Mouse (Mus musculus) adrenal gland, postnatal 10 days (tissue): Measurements from ENCODE around the gene Tmem132c. TPM values are rescaled to one million over a fixed set of nuclear protein-coding genes. Genes with fewer than 3 reads are reported as not detected.

ENCODE experiments used
- DNase-seq: peaks from one replicate; pipeline ENCODE4 v3.0.0; 2021; ENCODE audit warnings: mixed read lengths
- total RNA-seq, 2 experiments: library from RNA; stranded (reverse); gene quantifications; 2 replicates each; pipeline ENCODE4 v1.2.3; 2021

The Tmem132c gene
- total RNA-seq, 2 experiments from 2014 or later = 1.5 to 2.3 TPM

DNA sequence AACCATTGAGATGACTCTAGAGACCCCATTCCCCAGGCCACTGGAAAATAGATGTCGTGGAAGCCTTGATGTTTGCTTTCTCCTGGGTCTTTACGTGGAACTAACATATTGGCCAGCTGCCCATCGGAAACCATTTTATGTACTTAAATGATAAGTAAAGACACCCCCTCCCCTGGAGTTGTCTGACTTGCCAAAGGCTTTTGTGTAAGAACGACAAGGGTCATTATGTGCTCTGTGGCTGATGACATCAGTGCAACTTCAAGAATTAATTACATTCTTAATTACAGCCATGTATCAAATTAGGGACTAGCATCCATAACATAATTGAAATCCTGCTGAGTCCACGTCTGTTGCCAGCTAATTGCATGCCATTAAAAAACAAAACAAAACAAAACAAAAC is 45.3 kb downstream of the Tmem132c start:
- DNase-seq = no peak

DNA sequence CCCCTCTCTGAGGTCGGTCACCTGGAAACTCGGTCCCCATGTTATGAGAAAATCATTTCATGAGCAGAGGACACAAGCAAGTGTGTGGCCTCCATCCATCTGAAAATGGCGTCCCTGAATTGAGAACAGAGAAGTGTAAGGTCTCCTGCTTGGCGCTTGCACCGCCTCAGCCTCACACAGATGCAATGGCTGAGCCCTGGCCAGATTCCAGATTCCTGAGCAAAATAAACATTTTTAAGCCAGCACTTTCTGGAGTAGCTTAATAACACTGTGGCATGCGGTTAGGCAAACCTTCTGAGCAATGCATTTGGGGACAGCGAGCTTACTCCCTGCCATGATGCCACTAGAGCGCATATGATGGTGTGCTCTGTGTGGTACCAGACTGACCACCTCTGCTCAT is 48.1 kb downstream of the Tmem132c start:
- no peak for DNase-seq

DNA sequence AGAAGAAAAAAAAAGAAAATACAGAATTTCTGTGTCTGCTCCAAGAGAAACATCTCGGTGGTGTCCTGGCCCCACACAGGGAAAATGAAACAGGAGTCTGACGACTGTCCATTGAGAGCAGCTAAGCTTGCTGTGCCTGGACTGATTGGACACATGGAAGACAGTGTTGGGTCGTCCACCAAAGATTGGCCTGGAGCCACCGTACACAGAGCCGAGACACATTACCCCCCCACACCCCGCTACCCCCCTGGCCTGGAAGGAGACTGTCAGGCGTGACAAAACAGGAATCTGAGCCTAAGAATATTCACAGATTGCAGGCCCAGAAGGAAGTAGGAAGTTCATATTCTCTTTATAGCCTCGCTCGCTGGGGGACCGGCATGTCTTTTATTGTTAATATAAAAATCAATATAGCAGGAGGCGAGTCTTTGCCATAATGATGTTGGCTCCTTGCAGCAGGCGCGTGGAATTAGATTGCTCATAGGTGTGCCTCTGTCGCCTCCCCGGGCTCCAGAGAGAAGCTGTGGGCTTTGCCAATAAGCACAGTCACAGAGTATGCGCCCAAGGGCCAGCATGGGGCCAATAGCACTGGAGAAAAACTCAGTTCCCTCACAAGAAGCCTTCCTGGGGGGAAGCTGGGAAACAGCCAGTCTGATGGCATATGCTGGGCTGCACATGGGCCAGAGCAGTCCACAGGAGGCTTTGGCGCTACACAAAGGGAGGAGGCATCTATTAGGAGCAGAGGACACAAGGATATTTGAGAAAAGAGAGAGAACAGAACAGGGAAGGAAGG is 49.0 kb downstream of the Tmem132c start:
- no peak for DNase-seq

DNA sequence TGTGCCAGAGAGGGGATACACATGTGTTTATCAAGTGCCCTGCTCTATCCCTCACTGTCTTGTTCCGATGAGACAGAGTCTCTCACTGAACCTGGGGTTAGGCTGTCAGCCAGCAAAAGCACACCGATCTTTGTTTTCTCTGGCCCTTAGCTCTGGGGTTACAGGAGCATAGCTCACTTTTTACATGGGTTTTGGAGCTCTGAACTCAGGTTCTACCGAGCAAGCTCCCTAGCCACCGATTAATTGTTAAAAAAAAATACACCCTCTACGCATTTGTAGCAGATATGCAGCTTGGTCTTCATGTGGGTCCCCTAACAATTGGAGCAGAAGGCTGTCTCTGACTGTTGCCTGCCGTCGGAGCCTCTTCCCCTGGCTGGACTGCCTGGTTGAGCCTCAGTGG is 50.0 kb downstream of the Tmem132c start:
- DNase-seq = no peak

DNA sequence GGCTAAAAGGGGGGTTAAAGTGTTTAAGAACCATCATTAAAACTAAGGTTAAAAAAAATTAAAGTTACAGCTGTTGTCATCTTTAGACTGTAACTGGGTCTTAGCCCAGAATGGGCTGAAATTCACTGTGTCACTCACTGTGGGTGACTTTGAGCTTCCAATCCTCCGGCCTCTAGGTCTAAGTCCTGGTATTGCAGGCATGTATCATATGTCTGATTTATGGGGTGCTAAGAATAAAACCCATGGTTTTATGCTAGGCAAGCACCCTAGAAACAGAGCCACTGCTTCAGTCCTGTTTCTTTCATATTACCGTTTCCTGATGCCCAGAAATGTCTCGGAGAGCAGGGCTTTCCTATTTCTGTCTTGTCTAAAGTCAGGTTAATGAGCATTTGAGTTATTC is 52.1 kb downstream of the Tmem132c start:
- no peak for DNase-seq

DNA sequence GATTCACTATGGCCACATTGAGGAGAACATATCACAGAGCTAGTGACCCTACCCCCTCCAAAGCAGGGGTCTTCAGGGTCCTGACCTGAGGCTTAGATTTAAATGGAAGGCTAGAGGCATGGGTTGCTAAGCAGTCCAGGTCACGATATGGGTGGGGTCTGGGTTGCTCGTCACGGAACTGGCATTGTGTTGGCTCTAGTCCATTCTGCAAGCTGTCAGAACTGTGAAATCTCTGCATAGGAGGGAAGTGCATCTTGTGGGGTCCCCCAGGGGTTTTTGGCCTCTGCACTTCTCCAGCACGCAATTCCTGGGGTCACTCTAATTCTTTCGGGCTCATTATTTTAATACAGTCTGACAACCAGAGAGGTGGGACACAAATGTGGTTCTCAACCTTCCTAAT is 55.9 kb downstream of the Tmem132c start:
- no peak for DNase-seq

DNA sequence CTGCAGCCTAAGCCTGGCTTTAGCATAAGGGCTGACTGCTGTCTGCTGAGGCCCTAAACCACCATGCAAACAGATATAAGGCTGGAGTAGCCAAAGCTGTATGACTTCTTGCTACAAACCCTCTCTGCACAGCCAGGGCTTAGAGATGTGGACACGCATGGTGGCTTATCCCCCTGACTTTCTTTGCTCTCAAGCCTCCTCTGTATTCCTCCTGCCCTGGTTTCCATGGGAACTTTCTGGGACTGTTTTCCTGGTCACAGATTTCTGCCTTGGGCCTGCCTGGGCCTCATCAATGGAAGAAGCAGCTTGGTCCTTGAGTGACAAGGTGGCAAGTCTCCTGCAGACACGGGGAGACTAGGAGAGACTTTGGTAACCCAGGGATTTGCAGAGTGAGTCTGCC is 56.5 kb downstream of the Tmem132c start:
- DNase-seq = no peak

DNA sequence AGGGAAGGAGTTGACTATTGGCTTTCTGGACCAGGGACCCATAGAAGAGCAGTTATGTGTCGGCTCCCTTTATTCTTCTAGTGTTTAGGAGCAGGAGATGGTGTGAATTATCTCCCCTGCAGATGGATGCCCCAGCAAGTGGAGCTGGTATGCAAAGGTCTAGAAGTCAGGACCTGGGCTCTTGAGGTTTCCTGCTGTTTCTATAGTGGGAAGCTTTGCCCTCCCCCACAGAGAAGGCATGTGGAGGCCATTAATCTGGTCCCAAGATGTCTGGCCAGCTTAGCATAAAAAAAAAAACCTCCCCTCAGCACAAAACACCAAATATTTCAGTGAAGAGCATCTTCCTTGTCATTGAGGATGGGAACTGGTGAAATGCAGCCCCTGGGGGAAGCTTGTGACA is 57.4 kb downstream of the Tmem132c start:
- DNase-seq = no peak

DNA sequence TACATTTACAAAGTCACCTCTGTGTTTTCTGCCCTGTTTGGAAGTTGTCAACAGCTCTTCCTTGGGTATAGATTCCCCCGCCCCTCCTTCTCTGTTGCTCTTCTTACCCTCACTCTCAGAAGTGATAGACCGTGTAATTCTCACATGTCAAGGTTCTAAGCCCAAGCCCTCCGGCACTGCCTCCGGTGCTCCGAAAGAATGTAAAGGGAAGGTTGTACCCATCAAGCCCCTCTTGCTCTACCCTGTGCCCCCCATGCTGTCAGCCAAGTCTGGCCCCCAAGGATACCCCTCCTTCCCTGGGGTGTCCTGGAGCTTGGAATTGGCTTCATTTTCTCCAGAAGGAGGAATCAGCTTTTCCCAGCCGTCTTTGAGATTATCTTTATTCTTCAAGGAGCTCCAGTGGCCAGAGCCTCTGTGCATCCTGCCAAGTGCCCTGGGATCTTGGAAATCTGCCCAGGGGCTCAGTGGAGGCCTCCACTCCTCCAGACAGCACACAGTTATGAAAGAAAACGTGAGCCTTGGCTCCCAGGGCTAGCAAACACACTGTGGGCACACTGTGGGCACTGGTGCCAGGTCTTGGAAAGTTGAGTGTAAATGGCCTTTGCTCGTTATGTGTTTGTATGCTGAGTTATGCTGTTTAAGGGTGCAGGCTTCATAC is 59.1 kb downstream of the Tmem132c start:
- peak; percentile 81 for DNase-seq

DNA sequence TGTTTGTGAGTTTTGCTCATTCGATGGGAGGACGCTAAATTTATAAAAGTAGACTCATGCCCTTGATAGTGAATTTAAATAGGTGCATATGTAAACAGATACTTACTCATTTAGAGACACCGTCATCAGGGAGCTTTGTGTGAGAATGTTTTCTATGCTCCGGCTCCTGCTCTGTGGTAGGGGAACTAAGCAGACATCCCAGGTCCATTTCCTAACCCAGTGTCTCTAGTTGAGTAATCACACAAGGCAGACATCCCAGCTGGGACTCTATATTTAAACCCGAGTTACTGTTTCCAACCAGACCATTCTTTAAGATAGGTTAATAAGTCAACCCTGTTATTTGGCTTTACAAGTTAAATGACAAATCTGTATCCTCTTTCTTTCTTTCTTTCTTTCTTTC is 63.7 kb downstream of the Tmem132c start:
- DNase-seq = no peak

DNA sequence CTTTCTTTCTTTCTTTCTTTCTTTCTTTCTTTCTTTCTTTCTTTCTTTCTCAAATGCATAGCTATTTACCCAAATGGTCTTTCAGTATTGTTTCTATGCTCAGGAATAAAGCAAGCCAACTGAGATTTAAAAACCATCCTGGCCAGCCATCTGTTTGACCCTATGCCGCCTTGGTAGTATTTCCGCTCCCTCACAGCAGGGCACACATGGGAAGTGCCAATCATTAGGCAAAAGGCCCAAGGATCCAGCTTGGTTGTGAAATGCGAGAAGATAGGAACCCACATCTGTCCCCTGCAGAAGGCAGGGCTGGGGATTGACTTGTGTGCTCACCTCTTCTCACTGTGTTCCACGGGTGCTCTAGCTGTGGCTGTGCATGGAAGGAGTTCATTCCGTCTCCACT is 64.1 kb downstream of the Tmem132c start:
- DNase-seq = no peak

DNA sequence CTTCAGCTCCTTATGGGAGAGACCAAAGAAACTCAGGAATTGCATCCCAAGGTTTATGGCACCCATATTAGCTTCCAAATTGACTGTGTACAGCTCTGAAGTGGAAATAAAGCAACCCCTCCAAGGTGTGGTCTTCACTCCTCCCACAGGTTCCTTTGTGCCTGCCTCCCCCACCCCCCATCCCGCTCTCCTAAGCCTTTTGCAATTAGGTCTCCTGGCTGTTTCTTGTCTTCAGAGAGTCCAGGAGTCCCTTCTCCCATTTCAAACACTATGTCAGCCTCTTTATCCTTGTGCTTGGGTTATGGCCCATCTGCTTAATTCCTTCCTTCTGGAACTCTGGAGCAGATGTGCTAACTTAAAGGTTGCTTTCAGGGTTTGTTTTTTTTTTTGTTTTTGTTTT is 65.1 kb downstream of the Tmem132c start:
- no peak for DNase-seq

DNA sequence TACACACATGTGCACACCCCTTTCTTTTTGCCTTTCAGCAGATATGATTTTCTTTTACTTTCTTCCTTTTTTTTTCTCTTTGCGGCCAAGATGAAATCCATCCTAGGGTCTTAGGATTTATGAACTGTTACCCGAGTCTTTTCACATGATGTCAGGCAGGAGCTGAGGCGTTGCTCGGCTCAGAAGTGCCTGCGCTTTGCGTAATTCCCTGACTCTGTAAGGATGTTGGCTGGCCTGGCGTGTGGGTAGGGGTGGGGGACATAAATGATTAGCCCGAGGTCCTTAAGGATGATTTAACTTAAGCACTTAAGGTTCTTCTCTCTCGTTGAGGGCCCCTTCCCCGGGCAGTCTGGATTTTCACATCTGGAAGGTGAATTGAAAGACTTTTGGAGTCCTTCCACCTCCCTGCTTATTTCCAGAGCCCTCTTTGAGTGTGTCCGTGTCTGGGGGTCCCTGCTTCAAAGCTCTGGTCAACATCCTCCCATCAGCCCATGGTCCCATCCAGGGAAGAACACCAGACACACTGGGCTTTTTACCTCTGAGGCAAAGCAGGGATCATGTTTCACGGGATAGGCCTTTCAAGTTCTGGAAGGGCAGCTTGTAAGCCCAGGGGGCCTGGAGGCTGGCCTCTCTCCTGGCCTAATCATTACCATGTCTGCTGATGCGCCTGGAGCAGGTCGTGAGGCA is 68.9 kb downstream of the Tmem132c start:
- no peak for DNase-seq

DNA sequence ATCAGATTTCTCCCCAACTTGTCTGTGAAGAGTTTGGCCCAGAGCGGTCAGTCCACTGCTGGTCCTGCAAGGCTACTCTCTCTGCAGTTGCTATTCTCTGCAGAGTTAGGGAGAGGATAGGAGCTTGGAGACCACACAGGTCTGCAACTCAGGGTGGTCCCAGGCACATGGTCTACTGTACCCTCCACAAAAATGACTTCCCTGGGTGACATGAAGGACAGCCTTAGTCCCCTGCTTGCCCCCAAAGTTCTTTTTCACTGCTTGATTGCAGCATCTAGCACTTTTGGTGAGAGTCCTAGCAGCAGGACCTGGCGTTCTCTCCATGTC is 69.4 kb downstream of the Tmem132c start:
- DNase-seq = no peak

DNA sequence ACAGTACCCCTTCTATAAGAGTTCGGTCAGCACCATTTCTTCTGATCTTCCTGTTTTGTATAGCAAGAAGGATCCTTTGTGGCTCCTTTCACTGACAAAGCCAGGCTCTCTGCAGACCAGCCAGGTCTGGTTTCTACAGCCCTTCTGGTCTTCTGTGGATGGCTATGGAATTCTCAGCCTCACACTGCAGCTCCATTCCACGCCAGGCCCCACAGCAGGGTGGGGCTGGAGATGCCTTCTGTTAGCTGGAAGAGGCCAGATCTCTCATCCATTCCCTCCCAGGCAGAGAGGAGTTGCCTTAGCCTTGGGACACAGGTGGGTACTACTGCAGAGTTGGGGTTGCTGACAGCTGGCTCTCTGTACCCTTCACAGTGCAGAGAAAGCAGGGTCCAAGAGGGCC is 72.0 kb downstream of the Tmem132c start:
- DNase-seq = no peak

DNA sequence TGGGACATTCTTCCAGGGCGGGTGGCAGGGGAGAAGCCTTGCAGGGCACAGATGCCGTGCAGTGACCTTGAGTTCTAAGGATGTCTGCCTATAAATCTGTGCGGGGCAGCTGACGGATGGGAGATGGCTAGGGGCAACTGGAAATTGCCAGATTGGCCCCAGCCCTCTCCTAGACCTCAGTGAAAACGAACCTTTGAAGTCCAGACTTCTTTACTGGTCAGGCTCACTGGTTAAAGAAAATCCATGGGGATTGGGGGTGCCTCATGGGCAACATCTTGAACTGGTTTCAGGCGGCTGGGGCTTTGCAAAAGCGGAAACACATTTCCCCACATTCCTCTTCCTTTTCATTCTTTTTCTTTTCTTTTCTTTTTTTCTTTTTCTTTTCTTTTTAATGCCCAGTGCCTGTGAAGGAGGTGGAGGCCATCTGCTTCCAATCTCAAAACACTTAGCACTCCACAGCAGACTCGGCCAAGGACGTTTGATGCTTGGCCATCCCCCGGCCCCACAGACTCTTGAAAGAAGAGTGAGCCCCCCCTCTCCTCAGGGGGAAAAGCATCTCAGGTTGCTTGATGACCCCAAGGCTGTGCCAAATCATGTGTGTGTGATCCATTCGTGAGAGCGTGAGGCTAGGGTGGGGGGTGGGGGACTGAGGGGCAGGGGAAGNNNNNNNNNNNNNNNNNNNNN is 77.6 kb downstream of the Tmem132c start:
- DNase-seq = peak; percentile 23

DNA sequence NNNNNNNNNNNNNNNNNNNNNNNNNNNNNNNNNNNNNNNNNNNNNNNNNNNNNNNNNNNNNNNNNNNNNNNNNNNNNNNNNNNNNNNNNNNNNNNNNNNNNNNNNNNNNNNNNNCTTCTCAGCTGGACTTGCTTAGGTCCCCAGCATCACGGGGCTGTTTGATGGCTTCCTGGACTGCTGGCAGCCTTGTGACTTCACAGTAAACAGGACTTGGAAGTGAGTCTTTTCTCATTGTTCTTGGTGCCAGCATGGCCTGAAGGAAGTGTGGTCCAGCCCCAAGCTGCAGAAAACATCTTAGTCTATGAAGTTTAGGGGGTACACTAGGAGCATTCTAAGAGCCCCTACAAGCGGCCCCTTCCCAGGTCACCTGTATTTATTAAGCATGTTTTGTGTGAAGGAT is 83.0 kb downstream of the Tmem132c start:
- DNase-seq = no peak

DNA sequence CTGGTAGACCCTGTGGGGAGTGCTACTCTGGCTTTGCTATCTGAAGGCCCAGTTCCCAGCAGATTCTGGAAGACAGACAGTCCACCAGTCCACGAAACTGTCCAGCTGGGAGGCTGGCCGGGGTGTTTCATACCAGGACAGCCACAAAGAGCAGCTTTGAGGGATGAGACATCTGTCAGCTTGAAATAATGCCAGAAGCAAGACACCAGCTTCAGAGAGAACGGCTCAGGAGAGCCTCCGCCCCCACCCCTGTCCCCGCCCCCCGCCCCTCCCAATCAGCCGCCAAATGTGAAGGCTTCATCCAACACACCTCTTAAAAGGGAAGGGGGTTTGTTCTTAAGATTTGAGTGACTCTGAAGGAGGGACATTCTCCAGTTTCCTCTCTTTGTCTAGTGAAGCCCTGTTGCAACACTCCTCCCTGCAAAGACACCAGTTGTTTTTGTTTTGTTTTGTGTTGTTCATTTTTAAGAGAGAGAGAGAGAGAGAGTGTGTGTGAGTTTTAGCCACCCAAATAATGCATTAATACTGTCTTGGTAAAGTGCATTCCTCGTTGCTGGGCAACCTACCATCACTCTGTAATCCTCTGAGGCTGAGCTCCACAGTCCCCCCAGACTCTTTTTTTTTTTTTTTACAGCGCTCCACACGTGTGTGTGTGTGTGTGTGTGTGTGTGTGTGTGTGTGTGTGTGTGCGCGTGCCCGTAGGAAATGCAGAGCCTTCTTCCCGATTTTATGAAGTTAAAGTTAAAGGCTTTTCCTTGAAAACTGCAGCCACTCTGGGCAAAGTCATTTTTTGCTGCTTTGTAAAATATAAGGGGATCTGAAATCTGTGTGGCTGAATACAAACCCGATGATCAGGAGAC is 94.7 kb downstream of the Tmem132c start:
- DNase-seq = peak; percentile 35

DNA sequence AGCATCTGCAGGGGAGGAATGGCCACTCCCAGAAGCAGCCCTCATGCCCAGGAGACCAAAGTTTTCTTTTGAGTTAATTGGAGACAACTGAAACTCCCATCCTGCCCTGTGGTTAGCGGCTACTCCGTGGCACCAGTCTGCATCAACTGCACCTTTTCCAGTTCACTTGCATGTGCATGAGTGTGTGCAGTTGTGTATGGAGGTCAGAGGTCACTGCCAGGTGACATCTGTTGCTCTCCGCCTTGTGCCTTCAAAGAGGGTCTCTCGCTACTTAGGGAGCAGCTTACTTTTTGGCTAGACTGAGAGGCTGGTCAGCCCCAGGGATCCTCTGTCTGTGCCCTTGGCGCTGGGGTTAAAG is 95.3 kb downstream of the Tmem132c start:
- no peak for DNase-seq

DNA sequence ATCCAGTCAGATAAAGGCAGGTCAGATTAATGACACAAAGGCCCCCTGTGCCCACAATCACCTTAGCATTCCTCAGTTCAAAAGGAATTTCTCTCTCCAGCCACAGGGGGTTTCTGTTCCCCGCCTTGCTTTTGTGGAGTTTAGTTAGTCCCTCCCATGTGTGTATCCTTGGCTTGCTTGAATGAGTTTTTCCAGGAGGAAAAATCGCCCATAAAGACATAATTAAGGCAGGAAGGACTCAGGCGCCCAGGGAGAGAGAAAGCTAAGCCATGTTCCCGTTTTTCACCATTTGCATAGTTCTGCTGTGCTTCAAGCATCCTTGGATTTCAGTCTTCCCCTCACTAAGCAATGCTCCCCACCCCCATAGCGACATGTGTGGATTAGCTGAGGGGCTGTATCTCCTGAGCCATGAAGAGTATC is 97.4 kb downstream of the Tmem132c start:
- no peak for DNase-seq

DNA sequence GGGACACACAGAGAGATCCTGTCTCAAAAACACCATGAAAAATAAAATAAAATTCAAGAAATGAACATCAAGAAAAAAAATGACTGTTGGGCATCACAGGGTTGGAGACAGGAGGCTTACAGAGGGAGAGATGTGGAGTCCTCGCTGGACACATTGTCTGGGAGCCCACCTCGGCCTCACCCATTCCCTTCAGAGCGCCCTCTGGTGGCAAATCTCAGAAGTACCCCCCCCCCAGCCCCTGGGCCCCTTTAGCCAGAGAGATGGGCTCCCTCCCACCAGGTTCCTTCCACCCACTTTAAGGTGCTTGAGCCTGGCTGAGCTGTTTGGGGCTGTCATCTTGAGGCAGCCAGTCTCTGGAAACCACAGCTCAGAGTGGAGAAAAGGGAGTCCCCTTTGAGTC is 99.5 kb downstream of the Tmem132c start:
- no peak for DNase-seq

DNA sequence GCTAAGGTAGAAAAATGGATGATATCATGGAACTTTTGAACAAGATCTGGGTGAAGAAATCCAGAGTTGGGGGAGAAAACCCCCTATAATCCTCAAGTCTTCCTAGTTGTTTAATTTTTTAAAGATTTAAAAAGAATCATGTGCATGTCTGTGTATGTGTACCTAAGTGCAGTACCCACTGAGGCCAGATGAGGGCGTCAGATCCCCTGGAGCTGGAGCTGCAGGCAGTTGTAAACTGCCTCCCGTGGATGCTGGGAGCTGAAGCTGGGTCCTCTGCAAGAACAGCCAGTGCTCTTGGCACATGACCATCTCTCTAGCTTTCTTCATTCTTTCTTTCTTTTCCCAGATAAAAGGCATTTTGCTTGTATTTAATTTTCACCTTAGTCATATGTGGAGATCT is 103.1 kb downstream of the Tmem132c start:
- no peak for DNase-seq
